Mouse (Mus musculus) midbrain, embryonic 13.5 days (tissue): ENCODE measurements around the gene Inhbb. TPM values are rescaled to one million over a fixed set of nuclear protein-coding genes. Genes with fewer than 3 reads are reported as not detected.

ENCODE experiments used
- ATAC-seq: fragments of 200-750 bp; cut with Nextera tagmentation; 2 replicates; pipeline ENCODE4 v1.8.0; 2017; ENCODE audit warnings: mild to moderate bottlenecking, moderate TSS enrichment, moderate library complexity
- H3K27ac ChIP-seq: fragments of 300-500 bp; sonication (generic); 2 replicates; pipeline ENCODE4 v1.5.1; 2015; ENCODE audit warnings: inconsistent platforms, mild to moderate bottlenecking, moderate library complexity
- H3K27me3 ChIP-seq: fragments of 300-500 bp; sonication (generic); 2 replicates; pipeline ENCODE4 v1.6.1; 2015; ENCODE audit warnings: mild to moderate bottlenecking, inconsistent platforms
- H3K36me3 ChIP-seq: fragments of 300-500 bp; sonication (generic); 2 replicates; pipeline ENCODE4 v1.6.1; 2015; ENCODE audit warnings: mild to moderate bottlenecking, inconsistent platforms
- H3K4me1 ChIP-seq: fragments of 300-500 bp; sonication (generic); replicated peaks from 2 replicates; pipeline ENCODE4 v1.6.1; 2015; ENCODE audit warnings: inconsistent platforms
- H3K4me2 ChIP-seq: fragments of 300-500 bp; sonication (generic); replicated peaks from 2 replicates; pipeline ENCODE4 v1.6.1; 2015; ENCODE audit warnings: moderate library complexity, mild to moderate bottlenecking, inconsistent platforms
- H3K4me3 ChIP-seq: fragments of 300-500 bp; sonication (generic); replicated peaks from 2 replicates; pipeline ENCODE4 v1.5.1; 2015; ENCODE audit warnings: mild to moderate bottlenecking, inconsistent platforms
- H3K9ac ChIP-seq: fragments of 300-500 bp; sonication (generic); replicated peaks from 2 replicates; pipeline ENCODE4 v1.6.1; 2015; ENCODE audit warnings: mild to moderate bottlenecking, inconsistent platforms
- H3K9me3 ChIP-seq: fragments of 300-500 bp; sonication (generic); 2 replicates; pipeline ENCODE4 v1.6.1; 2016; ENCODE audit warnings: mild to moderate bottlenecking, inconsistent platforms
- WGBS: fragments of 180-500 bp; shearing (Covaris S2); methylation state at CpG from one replicate; pipeline ENCODE4 v1.1.7; 2015; 5-methylcytosine and 5-hydroxymethylcytosine counted together
- polyA plus RNA-seq: library from polyadenylated mRNA; unstranded; fragments of >200 nt; fragmentation: Nextera tagmentation; extraction: Ambion mirVana; gene quantifications from 2 replicates; pipeline ENCODE4 v1.2.1, GENCODE M21; 2015

Inhbb gene
- 1.2 and 1.6 TPM in 2 replicates for polyA plus RNA-seq

GRCm38 (mm10) chr1:119421576-119422421, at the start of gene Inhbb:
Inhbb (minus strand) TSS chr1:119422248.
- Histone ChIP-seq H3K9ac (peak within 1 kb of the TSS; percentile 76), H3K27me3 (peaks cover 92% of the 10 kb centered on the region), H3K27ac (peak within 1 kb of the TSS; percentile 56), H3K4me1 (peaks cover 46% of the 10 kb centered on the region), H3K4me2 (peak within 1 kb of the TSS; percentile 99), H3K9me3 (no peaks in the 10 kb centered on the region), H3K36me3 (no peaks in the 10 kb centered on the region), H3K4me3 (peak within 1 kb of the TSS; percentile 64)
- peak; percentile 35 for ATAC-seq
- under 1% methylated on average over 57 of the region's 92 CpGs for WGBS

GRCm38 (mm10) chr1:119463386-119463785, 41.3 kb upstream of the Inhbb start:
- 48% methylated on average over 2 of the region's 2 CpGs for WGBS
- Histone ChIP-seq H3K4me3 (no peak overlapping the region), H3K9ac (no peak overlapping the region), H3K27ac (no peak overlapping the region), H3K36me3 (no peaks in the 10 kb centered on the region), H3K4me2 (no peak overlapping the region), H3K9me3 (no peaks in the 10 kb centered on the region), H3K4me1 (no peaks in the 10 kb centered on the region), H3K27me3 (no peaks in the 10 kb centered on the region)
- 0 out of 2 replicates have a peak, but pooled peaks have one; percentile 34 for ATAC-seq

- no peaks in the 10 kb centered on the region for H3K9me3 ChIP-seq
- no peaks in the 10 kb centered on the region for H3K36me3 ChIP-seq
- H3K4me3 ChIP-seq: no peak overlapping the region
- no peak overlapping the region for H3K4me2 ChIP-seq
- no peak for ATAC-seq
- H3K27me3 ChIP-seq: no peaks in the 10 kb centered on the region
- 0 out of 2 replicates have a peak, but pooled peaks cover 2% of the 10 kb centered on the region for H3K4me1 ChIP-seq
- H3K9ac ChIP-seq: no peak overlapping the region
- WGBS: 71% methylated on average over 2 of the region's 2 CpGs
- H3K27ac ChIP-seq: no peak overlapping the region
Measured at GRCm38 (mm10) chr1:119460062-119460461, 38.0 kb upstream of the Inhbb start.

GRCm38 (mm10) chr1:119457993-119458605, 36.1 kb upstream of the Inhbb start:
- Histone ChIP-seq H3K36me3 (no peaks in the 10 kb centered on the region), H3K4me1 (0 out of 2 replicates have a peak, but pooled peaks cover 2% of the 10 kb centered on the region), H3K9me3 (no peaks in the 10 kb centered on the region), H3K27ac (no peak overlapping the region), H3K27me3 (peaks cover 2% of the 10 kb centered on the region; the same call in 1 of the 2 replicates), H3K4me3 (no peak overlapping the region), H3K4me2 (no peak overlapping the region), H3K9ac (no peak overlapping the region)
- 18% methylated on average over 10 of the region's 10 CpGs for WGBS
- ATAC-seq: peak; percentile 51; the same call in 1 of the 2 replicates

GRCm38 (mm10) chr1:119457528-119457855, 35.4 kb upstream of the Inhbb start:
- no peak overlapping the region for H3K27ac ChIP-seq
- no peaks in the 10 kb centered on the region for H3K9me3 ChIP-seq
- H3K36me3 ChIP-seq: no peaks in the 10 kb centered on the region
- no peak; the same call in 1 of the 2 replicates for ATAC-seq
- H3K4me3 ChIP-seq: no peak overlapping the region
- peaks cover 2% of the 10 kb centered on the region; the same call in 1 of the 2 replicates for H3K27me3 ChIP-seq
- no peak overlapping the region for H3K4me2 ChIP-seq
- 70% methylated on average over 5 of the region's 5 CpGs for WGBS
- 0 out of 2 replicates have a peak, but pooled peaks cover 2% of the 10 kb centered on the region for H3K4me1 ChIP-seq
- H3K9ac ChIP-seq: no peak overlapping the region

- WGBS: 68% methylated on average over 19 of the region's 19 CpGs
- no peaks in the 10 kb centered on the region for H3K36me3 ChIP-seq
- no peak overlapping the region for H3K4me2 ChIP-seq
- H3K27me3 ChIP-seq: peaks cover 2% of the 10 kb centered on the region; the same call in 1 of the 2 replicates
- H3K4me1 ChIP-seq: 0 out of 2 replicates have a peak, but pooled peaks cover 2% of the 10 kb centered on the region
- H3K27ac ChIP-seq: no peak overlapping the region
- H3K4me3 ChIP-seq: no peak overlapping the region
- no peaks in the 10 kb centered on the region for H3K9me3 ChIP-seq
- H3K9ac ChIP-seq: no peak overlapping the region
- ATAC-seq: no peak
Measured at GRCm38 (mm10) chr1:119456671-119457527, 34.9 kb upstream of the Inhbb start.

- Histone ChIP-seq H3K4me1 (0 out of 2 replicates have a peak, but pooled peaks cover 2% of the 10 kb centered on the region), H3K4me3 (no peak overlapping the region), H3K9ac (no peak overlapping the region), H3K4me2 (no peak overlapping the region), H3K36me3 (no peaks in the 10 kb centered on the region), H3K27ac (no peak overlapping the region), H3K27me3 (peaks cover 2% of the 10 kb centered on the region; the same call in 1 of the 2 replicates), H3K9me3 (no peaks in the 10 kb centered on the region)
- WGBS: 59% methylated on average over 3 of the region's 4 CpGs
- no peak for ATAC-seq
Measured at GRCm38 (mm10) chr1:119453731-119454130, 31.7 kb upstream of the Inhbb start.

GRCm38 (mm10) chr1:119451417-119451816, 29.4 kb upstream of the Inhbb start:
- Histone ChIP-seq H3K27me3 (peaks cover 2% of the 10 kb centered on the region; the same call in 1 of the 2 replicates), H3K9me3 (no peaks in the 10 kb centered on the region), H3K4me3 (no peak overlapping the region), H3K9ac (no peak overlapping the region), H3K36me3 (no peaks in the 10 kb centered on the region), H3K4me1 (no peaks in the 10 kb centered on the region), H3K27ac (no peak overlapping the region), H3K4me2 (no peak overlapping the region)
- peak; percentile 15; the same call in 1 of the 2 replicates for ATAC-seq
- WGBS: 59% methylated on average over 10 of the region's 10 CpGs

GRCm38 (mm10) chr1:119450651-119451345, 28.8 kb upstream of the Inhbb start:
- 84% methylated on average over 10 of the region's 10 CpGs for WGBS
- no peak for ATAC-seq

GRCm38 (mm10) chr1:119446753-119447283, 24.8 kb upstream of the Inhbb start:
- H3K4me1 ChIP-seq: no peaks in the 10 kb centered on the region
- ATAC-seq: no peak
- 74% methylated on average over 10 of the region's 10 CpGs for WGBS
- no peaks in the 10 kb centered on the region for H3K27me3 ChIP-seq
- no peak overlapping the region for H3K9ac ChIP-seq
- no peaks in the 10 kb centered on the region for H3K36me3 ChIP-seq
- H3K4me3 ChIP-seq: no peak overlapping the region
- H3K9me3 ChIP-seq: no peaks in the 10 kb centered on the region
- no peak overlapping the region for H3K4me2 ChIP-seq
- no peak overlapping the region for H3K27ac ChIP-seq

More at GRCm38 (mm10) chr1:119450651-119451345, 28.8 kb upstream of the Inhbb start:
- no peaks in the 10 kb centered on the region for H3K36me3 ChIP-seq
- no peaks in the 10 kb centered on the region for H3K4me1 ChIP-seq
- H3K9me3 ChIP-seq: no peaks in the 10 kb centered on the region
- no peak overlapping the region for H3K4me2 ChIP-seq
- no peak overlapping the region for H3K27ac ChIP-seq
- no peak overlapping the region for H3K4me3 ChIP-seq
- no peak overlapping the region for H3K9ac ChIP-seq
- H3K27me3 ChIP-seq: peaks cover 2% of the 10 kb centered on the region; the same call in 1 of the 2 replicates
